Mouse (Mus musculus): ENCODE data around the gene Mvb12a.

DNA sequence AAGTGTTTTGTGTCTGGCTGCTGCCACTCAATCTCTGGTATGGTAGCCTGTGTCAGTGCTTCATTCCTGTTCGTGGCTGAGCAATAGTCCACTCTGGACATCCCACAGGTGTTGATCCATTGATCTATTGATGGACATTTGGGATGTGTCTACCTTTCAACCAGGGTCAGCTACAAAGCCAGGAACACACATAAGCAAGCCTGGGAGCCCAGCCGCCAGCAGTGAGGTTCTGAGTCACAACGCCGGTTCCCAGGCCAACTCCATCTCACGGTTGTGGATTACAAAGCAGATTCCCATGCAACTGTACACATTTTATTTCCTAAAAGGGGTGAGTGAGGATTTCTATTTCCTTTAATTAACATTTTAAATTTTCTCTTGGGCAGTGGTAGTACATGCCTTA lies 18.0 kb downstream of the Mvb12a start:
- no peak for TF ChIP-seq CTCF (IDR thresholded peaks at IDR 0.05; ENCODE audit: borderline replicate concordance, insufficient read depth, low read length)
- TF ChIP-seq POLR2A (IDR thresholded peaks at IDR 0.05; ENCODE audit: low read depth, low read length): no peak
